Mouse (Mus musculus) heart, postnatal 4 days (tissue): ENCODE measurements at regions not wholly inside any gene's neighbourhood (a gene's known extent, or its start where the extent isn't known, plus 50 kb on each side); places are given as distances from the start of the nearest gene placed in this dataset.
"Not testable (repeated sequence)": the region's sequence is repeated elsewhere in the genome, so short reads cannot be mapped to it uniquely, and the experiment has no call there.

Source experiments
- DNase-seq: peaks from one replicate; pipeline ENCODE4 v3.0.0; 2021

GRCm38 (mm10) chr13:72282764-72283163, 319.2 kb upstream of the Irx1 start:
- DNase-seq, result no peak

GRCm38 (mm10) chr13:72283701-72284100, 320.2 kb upstream of the Irx1 start:
- peak; percentile 6 for DNase-seq

- no peak for DNase-seq
Observed at GRCm38 (mm10) chr13:72286301-72286700, 322.8 kb upstream of the Irx1 start.

- no peak for DNase-seq
Observed at GRCm38 (mm10) chr13:72288381-72289092, 325.0 kb upstream of the Irx1 start.

- DNase-seq, result no peak
Observed at GRCm38 (mm10) chr13:72289093-72289501, 325.6 kb upstream of the Irx1 start.

GRCm38 (mm10) chr13:72292361-72292760, 328.8 kb upstream of the Irx1 start:
- peak; percentile 23 for DNase-seq

- no peak for DNase-seq
Observed at GRCm38 (mm10) chr13:72293059-72293694, 329.7 kb upstream of the Irx1 start.

GRCm38 (mm10) chr13:72298264-72298870, 330.3 kb upstream of the Irx2 start:
- no peak for DNase-seq

GRCm38 (mm10) chr13:72299660-72300059, 329.0 kb upstream of the Irx2 start:
- DNase-seq, result no peak

- DNase-seq, result no peak
Observed at GRCm38 (mm10) chr13:72301114-72301513, 327.5 kb upstream of the Irx2 start.

GRCm38 (mm10) chr13:72301841-72302240, 326.8 kb upstream of the Irx2 start:
- no peak for DNase-seq

- DNase-seq, result no peak
Observed at GRCm38 (mm10) chr13:72302436-72303125, 326.0 kb upstream of the Irx2 start.

GRCm38 (mm10) chr13:72303126-72303760, 325.4 kb upstream of the Irx2 start:
- no peak for DNase-seq

- peak; percentile 21 for DNase-seq
Observed at GRCm38 (mm10) chr13:72324041-72324690, 304.5 kb upstream of the Irx2 start.

GRCm38 (mm10) chr13:72326201-72326600, 302.4 kb upstream of the Irx2 start:
- not testable (repeated sequence) for DNase-seq

GRCm38 (mm10) chr13:72345647-72346133, 282.9 kb upstream of the Irx2 start:
- DNase-seq, result no peak

GRCm38 (mm10) chr13:72346207-72346943, 282.2 kb upstream of the Irx2 start:
- no peak for DNase-seq

GRCm38 (mm10) chr13:72346944-72347586, 281.6 kb upstream of the Irx2 start:
- DNase-seq, result no peak

- DNase-seq, result no peak
Observed at GRCm38 (mm10) chr13:72352641-72353181, 275.9 kb upstream of the Irx2 start.

- DNase-seq, result no peak
Observed at GRCm38 (mm10) chr13:72355297-72355696, 273.3 kb upstream of the Irx2 start.
